Mouse (Mus musculus) bone marrow, adult 2 months (tissue): ENCODE data around the gene Zfp952. TPM values are rescaled to one million over a fixed set of nuclear protein-coding genes. Genes with fewer than 3 reads are reported as not detected.
"Not testable (repeated sequence)": the region's sequence is repeated elsewhere in the genome, so short reads cannot be mapped to it uniquely, and the experiment has no call there.

Experiments
- H3K27ac ChIP-seq: fragments of 200-500 bp; 2 replicates; pipeline ENCODE4 v1.5.1; 2012; ENCODE audit warnings: low read depth, mild to moderate bottlenecking, control low read depth, inconsistent platforms, low read length; ENCODE audit not compliant: control insufficient read depth, poor library complexity, insufficient read depth
- H3K4me1 ChIP-seq: fragments of 200-500 bp; 2 replicates; pipeline ENCODE4 v1.6.1; 2011; ENCODE audit warnings: low read length; ENCODE audit not compliant: control insufficient read depth, insufficient read depth
- H3K4me3 ChIP-seq: fragments of 200-500 bp; replicated peaks from 2 replicates; pipeline ENCODE3; 2011; ENCODE audit warnings: mild to moderate bottlenecking, low read depth, low read length, control low read depth; ENCODE audit not compliant: control insufficient read depth
- CTCF ChIP-seq: fragments of 200-500 bp; IDR thresholded peaks from 2 replicates; pipeline ENCODE4 v1.5.1; 2011; ENCODE audit warnings: low read length, control low read depth; ENCODE audit not compliant: control insufficient read depth, insufficient read depth
- POLR2A ChIP-seq: fragments of 200-500 bp; IDR thresholded peaks from 2 replicates; pipeline ENCODE4 v1.6.1; 2011; ENCODE audit warnings: low read depth, mild to moderate bottlenecking, control low read depth, low read length, borderline replicate concordance; ENCODE audit not compliant: control insufficient read depth
- WGBS: fragments of 180-500 bp; shearing (Covaris S2); methylation state at CpG from one replicate; pipeline ENCODE4 v1.1.7; 2018; 5-methylcytosine and 5-hydroxymethylcytosine counted together
- polyA plus RNA-seq: library from polyadenylated mRNA; stranded (reverse); fragments of >200 nt; gene quantifications from 2 replicates; pipeline ENCODE4 v1.2.4, GENCODE M21; 2011; ENCODE audit warnings: low replicate concordance; ENCODE audit not compliant: missing spikeins, insufficient read depth, insufficient read length

Zfp952 gene
- polyA plus RNA-seq, 1 experiment, result 5.8 TPM

- TF ChIP-seq POLR2A (no peak), CTCF (peak; percentile 92)
- 22% methylated on average over 16 of the region's 16 CpGs for WGBS
- no peak overlapping the region for H3K4me3 ChIP-seq
These were observed 41.5 kb upstream of the Zfp952 start for GRCm38 (mm10) chr17:32951441-32951840.

GRCm38 (mm10) chr17:32965253-32965622 lies 27.7 kb upstream of the Zfp952 start:
- H3K27ac ChIP-seq, result no peak overlapping the region
- WGBS, result under 1% methylated on average over 14 of the region's 14 CpGs

More at GRCm38 (mm10) chr17:32951441-32951840, 41.5 kb upstream of the Zfp952 start:
- Histone ChIP-seq H3K4me1 (no peaks in the 10 kb centered on the region; the same call in 1 of the 2 replicates), H3K27ac (no peak overlapping the region)

GRCm38 (mm10) chr17:32965623-32966290 lies 27.2 kb upstream of the Zfp952 start, which contains the start of gene Zfp472:
Gene Zfp472 (plus strand): TSS chr17:32965814.
- H3K4me1 ChIP-seq, result no peaks in the 10 kb centered on the region; the same call in 1 of the 2 replicates
- TF ChIP-seq CTCF (peak; percentile 13; the same call in 1 of the 2 replicates), POLR2A (0 out of 2 replicates have a peak, but pooled peaks have one; percentile 27)
- under 1% methylated on average over 33 of the region's 33 CpGs for WGBS
- H3K27ac ChIP-seq, result peak within 1 kb of the TSS; percentile 59
- H3K4me3 ChIP-seq, result peak within 1 kb of the TSS; percentile 99

More at GRCm38 (mm10) chr17:32965253-32965622, 27.7 kb upstream of the Zfp952 start:
- H3K4me1 ChIP-seq, result no peaks in the 10 kb centered on the region; the same call in 1 of the 2 replicates
- TF ChIP-seq POLR2A (no peak), CTCF (no peak)
- peak overlapping the region; percentile 99 for H3K4me3 ChIP-seq

- TF ChIP-seq CTCF (no peak), POLR2A (no peak)
- Histone ChIP-seq H3K27ac (no peak overlapping the region), H3K4me3 (no peak overlapping the region), H3K4me1 (no peaks in the 10 kb centered on the region)
- WGBS, result 92% methylated on average over 4 of the region's 4 CpGs
These were observed 11.6 kb upstream of the Zfp952 start for GRCm38 (mm10) chr17:32981361-32981760.

- TF ChIP-seq POLR2A, result no peak
- no peak for TF ChIP-seq CTCF
These were observed 6.6 kb upstream of the Zfp952 start for GRCm38 (mm10) chr17:32986301-32986700.

GRCm38 (mm10) chr17:32991965-32992698 lies 797 bp upstream of the Zfp952 start:
- Histone ChIP-seq H3K4me1 (no peaks in the 10 kb centered on the region), H3K27ac (no peak overlapping the region), H3K4me3 (no peak overlapping the region)
- no peak for TF ChIP-seq POLR2A
- TF ChIP-seq CTCF, result 0 out of 2 replicates have a peak, but pooled peaks have one; percentile 29
- 58% methylated on average over 12 of the region's 12 CpGs for WGBS

More at GRCm38 (mm10) chr17:32986301-32986700, 6.6 kb upstream of the Zfp952 start:
- H3K4me1 ChIP-seq, result no peaks in the 10 kb centered on the region
- H3K4me3 ChIP-seq, result no peak overlapping the region
- 66% methylated on average over 4 of the region's 4 CpGs for WGBS
- no peak overlapping the region for H3K27ac ChIP-seq

- 85% methylated on average over 2 of the region's 2 CpGs for WGBS
- no peak overlapping the region for H3K4me3 ChIP-seq
- TF ChIP-seq POLR2A (no peak), CTCF (no peak)
- H3K27ac ChIP-seq, result no peak overlapping the region
- H3K4me1 ChIP-seq, result no peaks in the 10 kb centered on the region
These were observed 5.6 kb downstream of the Zfp952 start for GRCm38 (mm10) chr17:32998492-32998891.

GRCm38 (mm10) chr17:33008337-33008736 lies 15.4 kb downstream of the Zfp952 start:
- no peak overlapping the region for H3K4me3 ChIP-seq
- no peaks in the 10 kb centered on the region for H3K4me1 ChIP-seq
- no peak overlapping the region for H3K27ac ChIP-seq
- 35% methylated on average over 9 of the region's 9 CpGs for WGBS
- no peak for TF ChIP-seq POLR2A
- peak; percentile 16; the same call in 1 of the 2 replicates for TF ChIP-seq CTCF

GRCm38 (mm10) chr17:33020434-33020833 lies 27.5 kb downstream of the Zfp952 start:
- not testable (repeated sequence) for H3K4me3 ChIP-seq, H3K4me1 ChIP-seq, H3K27ac ChIP-seq
